8 mouse cellular contexts compared by ENCODE assay signal in the genomic region with DNA sequence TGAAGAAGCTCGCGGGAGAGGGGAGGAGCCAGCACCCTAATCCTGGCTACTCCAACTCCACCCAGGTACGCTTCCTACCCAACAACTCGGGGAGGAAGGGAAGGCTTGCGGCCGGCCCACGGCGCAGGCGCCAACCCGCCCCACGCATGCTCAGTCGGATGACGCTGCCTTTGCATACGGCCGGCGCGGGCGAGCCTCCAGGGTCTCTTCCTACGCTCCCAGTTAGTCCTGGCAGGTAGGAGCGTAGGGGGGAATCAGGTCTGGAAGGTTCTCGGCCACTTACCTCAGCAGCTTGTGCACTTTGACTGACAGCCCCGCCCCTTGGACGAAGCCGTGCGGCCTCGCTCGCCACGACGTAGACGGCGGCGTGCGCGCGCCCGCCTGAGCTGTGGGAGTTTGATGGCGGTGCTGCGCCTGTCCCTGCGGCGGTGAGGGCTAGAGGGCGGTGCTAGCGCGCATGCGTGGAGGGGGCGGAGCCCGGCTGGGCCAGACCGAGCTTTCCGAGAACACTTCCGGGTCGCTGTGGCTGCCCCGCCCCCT. TPM values are rescaled to one million over a fixed set of nuclear protein-coding genes. Genes with fewer than 3 reads are reported as not detected.
DNase-seq lines count a peak whose midpoint lies in the region; ATAC-seq and TF ChIP-seq lines count a peak whose summit lies in the region.

Gene Ascc1, plus strand, starts transcription at position 133 of the 540 bp plus-strand sequence.
Gene Anapc16, minus strand, starts transcription at position 463 of the 540 bp plus-strand sequence.

- H3K27me3 ChIP-seq in ES-Bruce4 (ENCODE audit: control insufficient read depth, insufficient read depth, low read length, poor library complexity, severe bottlenecking) = no peaks in the 10 kb centered on the region
- H3K27me3 ChIP-seq in forebrain, embryonic 13.5 days = no peaks in the 10 kb centered on the region
- no peaks in the 10 kb centered on the region for H3K27me3 ChIP-seq in liver, postnatal 0 days (ENCODE audit: insufficient read depth, low read length)
- no peaks in the 10 kb centered on the region for H3K27me3 ChIP-seq in neural tube, embryonic 14.5 days (ENCODE audit: control insufficient read depth, insufficient read depth, low read length)

- peaks cover 8% of the 10 kb centered on the region for H3K36me3 ChIP-seq in ES-Bruce4 (ENCODE audit: control insufficient read depth, insufficient read depth, low read length, poor library complexity, severe bottlenecking)
- peaks cover 16% of the 10 kb centered on the region for H3K36me3 ChIP-seq in forebrain, embryonic 13.5 days (ENCODE audit: poor library complexity, severe bottlenecking)
- H3K36me3 ChIP-seq in liver, postnatal 0 days (replicated peaks; ENCODE audit: insufficient read depth, low read length) = no peaks in the 10 kb centered on the region; the same call in none of the 2 replicates
- H3K36me3 ChIP-seq in neural tube, embryonic 14.5 days (ENCODE audit: control insufficient read depth, insufficient read depth, low read length) = peaks cover 2% of the 10 kb centered on the region; the same call in 1 of the 2 replicates

- H3K4me2 ChIP-seq in forebrain, embryonic 13.5 days = peak within 1 kb of the TSS; percentile 88
- H3K4me2 ChIP-seq in liver, postnatal 0 days (ENCODE audit: low read depth, low read length) = peak within 1 kb of the TSS; percentile 81
- H3K4me2 ChIP-seq in neural tube, embryonic 14.5 days (ENCODE audit: low read depth, low read length) = peak within 1 kb of the TSS; percentile 92

- under 1% methylated on average over 51 of the region's 51 CpGs for WGBS in forebrain, embryonic 13.5 days
- under 1% methylated on average over 51 of the region's 51 CpGs for WGBS in large intestine, adult 2 months
- WGBS in liver, postnatal 0 days (ENCODE audit: insufficient replicate concordance) = under 1% methylated on average over 49 of the region's 51 CpGs
- 0% methylated on average over 50 of the region's 51 CpGs for WGBS in neural tube, embryonic 14.5 days

- H3K4me3 ChIP-seq in ES-Bruce4 (ENCODE audit: low read depth, low read length) = peak within 1 kb of the TSS; percentile 96
- peak within 1 kb of the TSS; percentile 57 for H3K4me3 ChIP-seq in forebrain, embryonic 13.5 days
- H3K4me3 ChIP-seq in liver, postnatal 0 days (ENCODE audit: low read depth, low read length) = peak within 1 kb of the TSS; percentile 67
- H3K4me3 ChIP-seq in neural tube, embryonic 14.5 days (ENCODE audit: low read depth, low read length) = peak within 1 kb of the TSS; percentile 60

- H3K4me1 ChIP-seq in ES-Bruce4 (ENCODE audit: control insufficient read depth, insufficient read depth, low read length) = no peaks in the 10 kb centered on the region
- H3K4me1 ChIP-seq in forebrain, embryonic 13.5 days = peaks cover 23% of the 10 kb centered on the region
- H3K4me1 ChIP-seq in liver, postnatal 0 days (ENCODE audit: insufficient read depth) = peaks cover 8% of the 10 kb centered on the region
- H3K4me1 ChIP-seq in neural tube, embryonic 14.5 days (ENCODE audit: control insufficient read depth, insufficient read depth, low read length) = peaks cover 12% of the 10 kb centered on the region; the same call in 1 of the 2 replicates

- intact Hi-C loops in heart, postnatal 10 days (cut with DNase I) = loop anchor here (2.0 kb wide), 3 partner anchors 52 to 108 kb away; partner anchors contain the start of gene Ddit4

- peak within 1 kb of the TSS; percentile 86 for H3K27ac ChIP-seq in ES-Bruce4 (ENCODE audit: insufficient read depth, low read length)
- H3K27ac ChIP-seq in forebrain, embryonic 13.5 days = peak within 1 kb of the TSS; percentile 97
- peak within 1 kb of the TSS; percentile 99 for H3K27ac ChIP-seq in liver, postnatal 0 days (ENCODE audit: low read depth)
- peak within 1 kb of the TSS; percentile 98 for H3K27ac ChIP-seq in neural tube, embryonic 14.5 days (ENCODE audit: low read depth, low read length)

- peak; percentile 96 to 98 for DNase-seq in heart, postnatal 10 days
- DNase-seq in large intestine, adult 2 months (ENCODE audit: low read depth, low spot score) = peak; percentile 78
- DNase-seq in liver, postnatal 0 days = peak; percentile 99
- DNase-seq in testis, postnatal 10 days (ENCODE audit: low spot score) = peak; percentile 98

- H3K9me3 ChIP-seq in ES-Bruce4 (replicated peaks; ENCODE audit: control insufficient read depth, insufficient read depth, low read length, poor library complexity, severe bottlenecking) = no peaks in the 10 kb centered on the region
- H3K9me3 ChIP-seq in forebrain, embryonic 13.5 days (replicated peaks) = no peaks in the 10 kb centered on the region
- no peaks in the 10 kb centered on the region for H3K9me3 ChIP-seq in liver, postnatal 0 days (ENCODE audit: low read length)
- no peaks in the 10 kb centered on the region for H3K9me3 ChIP-seq in neural tube, embryonic 14.5 days (ENCODE audit: control insufficient read depth, low read length)

- peak; percentile 70 for TF ChIP-seq POLR2A in ES-Bruce4 (IDR thresholded peaks at IDR 0.05; ENCODE audit: insufficient read depth, low read length)

- TF ChIP-seq EP300 in ES-Bruce4 (IDR thresholded peaks at IDR 0.05; ENCODE audit: insufficient read depth, low read depth, low read length) = no peak
- TF ChIP-seq EP300 in liver, postnatal 0 days (IDR thresholded peaks at IDR 0.05; ENCODE audit: low read depth) = no peak; the same call in 1 of the 2 replicates

- peak; percentile 91 for ATAC-seq in cerebellum, adult (ENCODE audit: insufficient number of reproducible peaks, low FRiP score, low TSS enrichment)
- ATAC-seq in forebrain, embryonic 13.5 days = peak; percentile 98
- peak; percentile 98 for ATAC-seq in liver, postnatal 0 days
- peak; percentile 96 for ATAC-seq in neural tube, embryonic 14.5 days (ENCODE audit: low read depth)

- TF ChIP-seq CTCF in ES-Bruce4 (IDR thresholded peaks at IDR 0.05; ENCODE audit: low read depth, low read length) = no peak
- TF ChIP-seq CTCF in liver, postnatal 0 days (IDR thresholded peaks at IDR 0.05; ENCODE audit: low read depth) = no peak

- peak within 1 kb of the TSS; percentile 41 for H3K9ac ChIP-seq in ES-Bruce4 (ENCODE audit: low read depth, poor library complexity, severe bottlenecking)
- peak within 1 kb of the TSS; percentile 77 for H3K9ac ChIP-seq in forebrain, embryonic 13.5 days
- H3K9ac ChIP-seq in liver, postnatal 0 days (replicated peaks) = peak within 1 kb of the TSS; percentile 85
- H3K9ac ChIP-seq in neural tube, embryonic 14.5 days (replicated peaks; ENCODE audit: low read depth, low read length) = peak within 1 kb of the TSS; percentile 70

RNA-seq across cellular contexts. Expression of gene Ascc1, which starts in this region (rescaled TPM):
- 52.9 and 53.7 TPM in 2 replicates for polyA plus RNA-seq in ES-Bruce4 (2011; ENCODE audit: insufficient read depth, insufficient read length, low read depth, missing spikeins)
- 42.1 and 43.1 TPM in 2 replicates for polyA plus RNA-seq in forebrain, embryonic 13.5 days (2015; fragmentation: Nextera tagmentation; extraction: Ambion mirVana)
- 10 to 100 TPM; 20.8 to 22.8 TPM for total RNA-seq in heart, postnatal 10 days (2021)
- polyA plus RNA-seq in large intestine, adult 2 months (2012; rRNA removed) = 18.8 and 21.2 TPM in 2 replicates
- 14.1 and 14.7 TPM in 2 replicates for polyA plus RNA-seq in liver, postnatal 0 days (2015; fragmentation: Nextera tagmentation; extraction: Ambion mirVana)
- 43.6 and 46.7 TPM in 2 replicates for polyA plus RNA-seq in neural tube, embryonic 14.5 days (2014; fragmentation: Nextera tagmentation; extraction: Ambion mirVana)

RNA-seq across cellular contexts. Expression of gene Anapc16, which starts in this region (rescaled TPM):
- 22.7 and 24.4 TPM in 2 replicates for polyA plus RNA-seq in ES-Bruce4 (2011; ENCODE audit: insufficient read depth, insufficient read length, low read depth, missing spikeins)
- polyA plus RNA-seq in forebrain, embryonic 13.5 days (2015; fragmentation: Nextera tagmentation; extraction: Ambion mirVana) = 122 TPM in 2 replicates
- total RNA-seq in heart, postnatal 10 days (2021) = 10 to 100 TPM; 73.8 to 83.7 TPM
- polyA plus RNA-seq in large intestine, adult 2 months (2012; rRNA removed) = 56.3 and 60.6 TPM in 2 replicates
- 37.3 and 37.7 TPM in 2 replicates for polyA plus RNA-seq in liver, postnatal 0 days (2015; fragmentation: Nextera tagmentation; extraction: Ambion mirVana)
- 116 and 120 TPM in 2 replicates for polyA plus RNA-seq in neural tube, embryonic 14.5 days (2014; fragmentation: Nextera tagmentation; extraction: Ambion mirVana)

Comparison
In these comparisons a context has a peak if more than half of its experiments do, and no peak if none do; other contexts are left out.
1. Peak in every context shown above with its lines: DNase-seq, ATAC-seq, H3K4me3 ChIP-seq and H3K27ac ChIP-seq.